Mouse (Mus musculus): ENCODE measurements around the gene Ackr3. TPM values are rescaled to one million over a fixed set of nuclear protein-coding genes. Genes with fewer than 3 reads are reported as not detected.

Gene Ackr3
- 24.9 and 27.9 TPM in 2 replicates for polyA plus RNA-seq (2016; fragmentation: Nextera tagmentation; extraction: Ambion mirVana)

- Histone ChIP-seq H3K27ac (peak within 1 kb of the TSS; percentile 91), H3K4me1 (replicated peaks) (peaks cover 58% of the 10 kb centered on the region), H3K9ac (replicated peaks) (peak within 1 kb of the TSS; percentile 79), H3K36me3 (peaks cover 6% of the 10 kb centered on the region; the same call in 1 of the 2 replicates), H3K9me3 (no peaks in the 10 kb centered on the region), H3K27me3 (peaks cover 33% of the 10 kb centered on the region), H3K4me3 (replicated peaks) (peak within 1 kb of the TSS; percentile 56), H3K4me2 (peak within 1 kb of the TSS; percentile 65)
- WGBS, result under 1% methylated on average over 19 of the region's 19 CpGs
- peak; percentile 83 for ATAC-seq (ENCODE audit: insufficient number of reproducible peaks, insufficient read depth, low FRiP score, low TSS enrichment, low read depth)
These were observed at the start of gene Ackr3 for GRCm38 (mm10) chr1:90203783-90204690. Gene Ackr3 (plus strand): TSS chr1:90203980.

GRCm38 (mm10) chr1:90156589-90156988 is 47.2 kb upstream of the Ackr3 start:
- H3K4me3 ChIP-seq (replicated peaks), result no peak overlapping the region
- ATAC-seq (ENCODE audit: insufficient number of reproducible peaks, insufficient read depth, low FRiP score, low TSS enrichment, low read depth), result no peak
- peaks cover 29% of the 10 kb centered on the region for H3K4me1 ChIP-seq (replicated peaks)
- H3K27me3 ChIP-seq, result peaks cover 4% of the 10 kb centered on the region; the same call in 1 of the 2 replicates
- 64% methylated on average over 7 of the region's 7 CpGs for WGBS
- no peak overlapping the region for H3K9ac ChIP-seq (replicated peaks)
- no peaks in the 10 kb centered on the region for H3K36me3 ChIP-seq
- no peaks in the 10 kb centered on the region for H3K9me3 ChIP-seq
- no peak overlapping the region for H3K27ac ChIP-seq
- H3K4me2 ChIP-seq, result no peak overlapping the region

DNA sequence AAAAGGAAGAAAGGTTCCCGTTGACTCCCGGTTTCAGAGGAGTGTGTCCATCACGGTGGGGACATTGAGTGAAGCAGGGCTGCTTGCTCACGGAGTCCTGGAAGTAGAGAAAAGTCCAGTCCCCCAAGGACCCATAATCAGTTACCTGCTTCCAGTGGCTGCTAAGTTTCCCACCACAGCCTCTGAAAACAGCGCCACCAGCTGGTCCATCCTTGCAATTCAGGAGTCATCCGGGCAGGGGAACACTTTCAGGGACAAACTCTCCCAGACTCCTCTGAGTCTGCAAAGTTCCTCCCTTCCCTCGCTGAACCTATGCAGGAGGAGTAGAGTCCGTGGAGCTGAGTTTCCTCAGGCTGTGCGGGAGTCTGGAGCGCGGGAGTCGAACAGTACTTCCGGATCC is 43.9 kb upstream of the Ackr3 start:
- no peak overlapping the region for H3K27ac ChIP-seq
- H3K4me2 ChIP-seq, result no peak overlapping the region; the same call in 1 of the 2 replicates
- 38% methylated on average over 13 of the region's 13 CpGs for WGBS

DNA sequence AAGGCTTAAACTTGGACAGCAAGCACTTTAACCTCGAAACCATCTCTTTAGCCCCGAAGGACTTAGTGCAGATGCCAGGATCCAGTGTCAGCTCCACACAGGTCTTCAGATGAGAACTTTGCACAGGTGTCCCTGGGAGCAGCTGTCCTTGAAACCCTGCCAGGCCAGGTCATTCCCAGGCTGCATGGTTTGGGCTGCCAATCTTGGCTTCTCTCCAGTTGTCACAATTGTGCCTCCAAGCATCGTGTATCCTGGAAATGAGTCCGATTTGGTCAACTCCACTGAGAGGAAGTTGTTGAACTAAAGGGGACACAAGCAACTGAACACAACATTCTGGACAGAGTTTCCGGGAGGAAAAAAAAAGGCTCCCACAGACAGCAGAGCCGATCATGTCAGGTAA is 42.2 kb upstream of the Ackr3 start:
- no peak overlapping the region for H3K9ac ChIP-seq (replicated peaks)
- no peak for ATAC-seq (ENCODE audit: insufficient number of reproducible peaks, insufficient read depth, low FRiP score, low TSS enrichment, low read depth)
- H3K9me3 ChIP-seq, result no peaks in the 10 kb centered on the region
- H3K27ac ChIP-seq, result no peak overlapping the region
- H3K36me3 ChIP-seq, result no peaks in the 10 kb centered on the region
- peaks cover 30% of the 10 kb centered on the region for H3K4me1 ChIP-seq (replicated peaks)
- H3K27me3 ChIP-seq, result no peaks in the 10 kb centered on the region; the same call in 1 of the 2 replicates
- H3K4me3 ChIP-seq (replicated peaks), result no peak overlapping the region
- WGBS, result 79% methylated on average over 6 of the region's 6 CpGs
- H3K4me2 ChIP-seq, result no peak overlapping the region

More for the DNA sequence above, 43.9 kb upstream of the Ackr3 start:
- H3K9ac ChIP-seq (replicated peaks), result no peak overlapping the region
- H3K4me3 ChIP-seq (replicated peaks), result no peak overlapping the region
- peaks cover 32% of the 10 kb centered on the region for H3K4me1 ChIP-seq (replicated peaks)
- no peaks in the 10 kb centered on the region; the same call in 1 of the 2 replicates for H3K27me3 ChIP-seq
- H3K36me3 ChIP-seq, result no peaks in the 10 kb centered on the region
- no peaks in the 10 kb centered on the region for H3K9me3 ChIP-seq
- ATAC-seq (ENCODE audit: insufficient number of reproducible peaks, insufficient read depth, low FRiP score, low TSS enrichment, low read depth), result no peak

DNA sequence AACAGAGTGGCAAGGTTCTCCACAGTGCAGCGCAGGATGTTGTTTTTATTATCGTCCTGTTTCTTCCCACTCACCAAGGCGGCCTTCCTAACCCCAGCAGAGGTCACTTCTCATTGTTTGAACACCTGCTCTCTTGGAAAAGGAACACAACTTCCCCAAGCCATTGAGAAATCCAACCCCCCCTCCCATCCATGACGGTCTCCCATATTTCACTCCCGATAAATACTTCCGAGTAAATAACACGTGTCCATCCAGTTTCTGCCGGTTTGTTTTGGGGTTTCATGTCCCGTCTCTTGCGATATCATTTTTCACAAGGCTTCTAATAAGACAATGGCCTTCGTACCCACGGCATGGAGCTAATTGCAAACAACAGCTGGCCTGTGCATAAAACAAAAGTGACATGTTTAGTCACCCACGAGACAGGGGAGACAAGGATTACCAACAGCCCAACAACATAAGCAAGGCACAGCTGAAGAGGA is 41.4 kb upstream of the Ackr3 start:
- Histone ChIP-seq H3K36me3 (no peaks in the 10 kb centered on the region), H3K27me3 (no peaks in the 10 kb centered on the region; the same call in 1 of the 2 replicates), H3K4me1 (replicated peaks) (peaks cover 30% of the 10 kb centered on the region), H3K9ac (replicated peaks) (no peak overlapping the region), H3K27ac (peak overlapping the region; percentile 67; the same call in 1 of the 2 replicates), H3K9me3 (no peaks in the 10 kb centered on the region), H3K4me3 (replicated peaks) (no peak overlapping the region), H3K4me2 (no peak overlapping the region)
- 73% methylated on average over 13 of the region's 13 CpGs for WGBS
- no peak for ATAC-seq (ENCODE audit: insufficient number of reproducible peaks, insufficient read depth, low FRiP score, low TSS enrichment, low read depth)

- no peak for ATAC-seq (ENCODE audit: insufficient number of reproducible peaks, insufficient read depth, low FRiP score, low TSS enrichment, low read depth)
- H3K4me3 ChIP-seq (replicated peaks), result no peak overlapping the region
- no peak overlapping the region for H3K9ac ChIP-seq (replicated peaks)
- no peaks in the 10 kb centered on the region for H3K9me3 ChIP-seq
- H3K4me2 ChIP-seq, result no peak overlapping the region
- no peaks in the 10 kb centered on the region for H3K36me3 ChIP-seq
- H3K27ac ChIP-seq, result peak overlapping the region; percentile 67
- H3K4me1 ChIP-seq (replicated peaks), result peaks cover 33% of the 10 kb centered on the region
- H3K27me3 ChIP-seq, result no peaks in the 10 kb centered on the region; the same call in 1 of the 2 replicates
- 61% methylated on average over 7 of the region's 7 CpGs for WGBS
These were observed 40.6 kb upstream of the Ackr3 start for GRCm38 (mm10) chr1:90163161-90163560.

DNA sequence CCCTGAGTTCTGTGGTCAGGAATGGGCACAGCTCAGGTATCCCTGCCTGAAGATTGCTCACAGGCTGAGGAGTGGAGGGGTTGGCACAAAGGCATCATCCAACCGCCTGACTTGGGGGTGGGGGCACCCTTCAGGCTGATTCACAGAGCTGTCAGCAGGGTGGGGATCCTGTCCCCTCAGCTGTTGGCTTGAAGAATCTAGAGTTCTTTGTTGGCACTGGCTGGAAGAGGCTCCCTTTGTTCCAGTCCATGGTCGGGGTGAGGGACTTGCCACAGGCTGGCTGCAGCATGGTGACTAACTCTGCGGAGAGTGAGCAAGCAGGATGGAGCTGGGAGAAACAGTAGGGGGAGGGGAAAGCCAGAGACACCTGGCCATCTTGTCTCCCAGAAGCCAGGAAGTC is 39.5 kb upstream of the Ackr3 start:
- Histone ChIP-seq H3K27ac (no peak overlapping the region), H3K9ac (replicated peaks) (no peak overlapping the region), H3K27me3 (no peaks in the 10 kb centered on the region; the same call in 1 of the 2 replicates), H3K36me3 (no peaks in the 10 kb centered on the region), H3K9me3 (no peaks in the 10 kb centered on the region), H3K4me2 (no peak overlapping the region), H3K4me1 (replicated peaks) (peaks cover 33% of the 10 kb centered on the region), H3K4me3 (replicated peaks) (no peak overlapping the region)
- ATAC-seq (ENCODE audit: insufficient number of reproducible peaks, insufficient read depth, low FRiP score, low TSS enrichment, low read depth), result no peak
- 55% methylated on average over 3 of the region's 3 CpGs for WGBS

DNA sequence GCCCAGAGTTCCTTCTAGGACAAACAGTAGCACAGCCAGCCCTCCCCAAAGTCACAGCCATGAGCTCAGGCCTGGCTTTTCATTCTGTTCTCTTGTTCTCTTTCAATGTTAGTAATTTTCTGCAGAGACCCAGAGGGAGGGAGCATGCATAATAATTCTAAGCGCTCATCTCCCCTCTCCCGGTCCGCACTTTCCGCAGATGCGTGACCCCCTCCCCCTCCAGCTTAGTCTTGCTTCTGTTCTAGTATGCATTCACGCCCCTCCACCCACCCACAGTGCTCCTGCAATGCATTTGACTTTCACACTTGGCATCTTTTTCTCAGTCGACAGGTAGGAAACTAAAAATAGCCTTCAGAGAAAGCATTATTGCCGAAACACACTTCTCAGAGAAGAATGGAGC is 29.4 kb upstream of the Ackr3 start:
- H3K36me3 ChIP-seq, result no peaks in the 10 kb centered on the region
- peaks cover 30% of the 10 kb centered on the region for H3K4me1 ChIP-seq (replicated peaks)
- 61% methylated on average over 8 of the region's 8 CpGs for WGBS
- ATAC-seq (ENCODE audit: insufficient number of reproducible peaks, insufficient read depth, low FRiP score, low TSS enrichment, low read depth), result no peak
- peaks cover 17% of the 10 kb centered on the region for H3K27me3 ChIP-seq
- no peaks in the 10 kb centered on the region for H3K9me3 ChIP-seq
- H3K4me2 ChIP-seq, result no peak overlapping the region
- H3K9ac ChIP-seq (replicated peaks), result no peak overlapping the region
- H3K27ac ChIP-seq, result no peak overlapping the region
- H3K4me3 ChIP-seq (replicated peaks), result no peak overlapping the region

GRCm38 (mm10) chr1:90176223-90176622 is 27.6 kb upstream of the Ackr3 start:
- peak; percentile 61; the same call in 1 of the 2 replicates for ATAC-seq (ENCODE audit: insufficient number of reproducible peaks, insufficient read depth, low FRiP score, low TSS enrichment, low read depth)
- Histone ChIP-seq H3K4me2 (no peak overlapping the region), H3K36me3 (no peaks in the 10 kb centered on the region), H3K4me3 (replicated peaks) (no peak overlapping the region), H3K4me1 (replicated peaks) (peaks cover 30% of the 10 kb centered on the region), H3K27ac (peak overlapping the region; percentile 42; the same call in 1 of the 2 replicates), H3K9me3 (no peaks in the 10 kb centered on the region), H3K27me3 (peaks cover 22% of the 10 kb centered on the region), H3K9ac (replicated peaks) (no peak overlapping the region)
- 38% methylated on average over 7 of the region's 7 CpGs for WGBS

- Histone ChIP-seq H3K9ac (replicated peaks) (no peak overlapping the region), H3K36me3 (no peaks in the 10 kb centered on the region), H3K4me3 (replicated peaks) (no peak overlapping the region), H3K27me3 (peaks cover 22% of the 10 kb centered on the region), H3K9me3 (no peaks in the 10 kb centered on the region), H3K27ac (no peak overlapping the region), H3K4me1 (replicated peaks) (peaks cover 30% of the 10 kb centered on the region), H3K4me2 (no peak overlapping the region)
- no peak for ATAC-seq (ENCODE audit: insufficient number of reproducible peaks, insufficient read depth, low FRiP score, low TSS enrichment, low read depth)
These were observed 26.2 kb upstream of the Ackr3 start for GRCm38 (mm10) chr1:90177565-90177964.

DNA sequence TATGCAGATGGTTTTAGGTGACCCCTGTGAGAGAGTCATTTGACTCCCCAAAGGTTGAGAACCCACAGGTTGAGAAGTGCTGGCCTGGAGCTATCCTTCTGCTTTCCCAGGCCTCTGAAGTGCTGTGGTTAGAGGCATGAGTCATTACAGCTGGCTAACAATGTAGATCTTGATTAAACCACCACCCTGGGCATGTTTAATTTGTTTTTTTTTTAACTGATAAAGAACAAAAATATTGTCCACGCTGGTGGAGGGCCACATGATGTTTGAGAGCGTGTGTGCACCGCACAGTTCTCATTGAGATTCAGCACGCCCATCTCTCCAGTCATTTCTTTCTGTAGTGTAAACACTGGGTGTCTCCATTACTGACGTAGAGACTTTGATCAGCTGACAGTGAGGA is 25.8 kb upstream of the Ackr3 start:
- H3K4me1 ChIP-seq (replicated peaks), result peaks cover 30% of the 10 kb centered on the region
- no peak for ATAC-seq (ENCODE audit: insufficient number of reproducible peaks, insufficient read depth, low FRiP score, low TSS enrichment, low read depth)
- no peak overlapping the region for H3K27ac ChIP-seq
- no peaks in the 10 kb centered on the region for H3K36me3 ChIP-seq
- no peaks in the 10 kb centered on the region for H3K9me3 ChIP-seq
- peaks cover 22% of the 10 kb centered on the region for H3K27me3 ChIP-seq
- H3K4me2 ChIP-seq, result no peak overlapping the region
- H3K4me3 ChIP-seq (replicated peaks), result no peak overlapping the region
- no peak overlapping the region for H3K9ac ChIP-seq (replicated peaks)
- WGBS, result 70% methylated on average over 5 of the region's 5 CpGs

Measured in limb, embryonic 12.5 days (tissue).